Mouse (Mus musculus): ENCODE measurements around the gene Tnmd. TPM values are rescaled to one million over a fixed set of nuclear protein-coding genes. Genes with fewer than 3 reads are reported as not detected.

The Tnmd gene
- polyA plus RNA-seq, 1 experiment from 2014 or later, result 0.86 TPM

Other genes with a start within 250 kb of the Tnmd start
- 0.58 and 1.0 TPM in 2 replicates for gene Pcdh19, start 162.0 kb upstream of the Tnmd start, polyA plus RNA-seq (2015; fragmentation: Nextera tagmentation; extraction: Ambion mirVana)
- 98.4 and 100 TPM in 2 replicates for gene Tspan6, start 47.4 kb downstream of the Tnmd start, polyA plus RNA-seq (2015; fragmentation: Nextera tagmentation; extraction: Ambion mirVana)
- gene Srpx2, start 57.4 kb downstream of the Tnmd start, polyA plus RNA-seq (2015; fragmentation: Nextera tagmentation; extraction: Ambion mirVana), result 7.6 and 7.9 TPM in 2 replicates
- gene Sytl4, start 130.8 kb downstream of the Tnmd start, polyA plus RNA-seq (2015; fragmentation: Nextera tagmentation; extraction: Ambion mirVana), result 2.2 and 4.4 TPM in 2 replicates
- gene Cstf2, start 208.2 kb downstream of the Tnmd start, polyA plus RNA-seq (2015; fragmentation: Nextera tagmentation; extraction: Ambion mirVana), result 20.4 and 26.9 TPM in 2 replicates

Measured in heart, embryonic 15.5 days (tissue).